Mouse (Mus musculus) brain, embryonic 14.5 days (tissue): Measurements from ENCODE around the gene Erg. TPM values are rescaled to one million over a fixed set of nuclear protein-coding genes. Genes with fewer than 3 reads are reported as not detected.
A peak's percentile ranks its signal among the peaks of the same experiment; 100 is the strongest.

Experiments used
- DNase-seq: peaks from one replicate; pipeline ENCODE4 v3.0.0-alpha.2; 2011; ENCODE audit warnings: low read depth
- CTCF ChIP-seq: fragments of 200-500 bp; IDR thresholded peaks from 2 replicates; pipeline ENCODE4 v1.5.1; 2012; ENCODE audit warnings: inconsistent platforms, mild to moderate bottlenecking, moderate library complexity, borderline replicate concordance; ENCODE audit not compliant: insufficient read depth, insufficient read length; ENCODE audit errors: extremely low read depth
- POLR2A ChIP-seq: fragments of 200-500 bp; IDR thresholded peaks from 2 replicates; pipeline ENCODE4 v1.6.1; 2012; ENCODE audit warnings: mild to moderate bottlenecking, inconsistent platforms, borderline replicate concordance; ENCODE audit not compliant: poor library complexity, insufficient read depth, insufficient read length, severe bottlenecking; ENCODE audit errors: extremely low read depth
- polyA plus RNA-seq: library from polyadenylated mRNA; depleted of rRNA; stranded (reverse); fragments of >200 nt; gene quantifications from 2 replicates; pipeline ENCODE4 v1.2.3, GENCODE M21; 2012

Gene Erg
- polyA plus RNA-seq, 1 experiment, result 7.6 TPM

- no peak for DNase-seq
- no peak for TF ChIP-seq CTCF
- no peak for TF ChIP-seq POLR2A
Observed at GRCm38 (mm10) chr16:95438848-95439540, 147.4 kb downstream of the Erg start.

- TF ChIP-seq CTCF, result no peak
- no peak for TF ChIP-seq POLR2A
- DNase-seq, result no peak
Observed at GRCm38 (mm10) chr16:95436611-95437010, 149.8 kb downstream of the Erg start.

GRCm38 (mm10) chr16:95436051-95436450 is 150.3 kb downstream of the Erg start:
- TF ChIP-seq POLR2A, result no peak
- TF ChIP-seq CTCF, result no peak
- no peak for DNase-seq

GRCm38 (mm10) chr16:95434434-95434833 is 152.0 kb downstream of the Erg start:
- DNase-seq, result no peak
- TF ChIP-seq CTCF, result no peak
- no peak for TF ChIP-seq POLR2A

GRCm38 (mm10) chr16:95432540-95432971 is 153.8 kb downstream of the Erg start:
- DNase-seq, result no peak
- TF ChIP-seq POLR2A (no peak), CTCF (no peak)

GRCm38 (mm10) chr16:95429851-95430250 is 156.5 kb downstream of the Erg start:
- no peak for TF ChIP-seq POLR2A
- TF ChIP-seq CTCF, result no peak
- DNase-seq, result no peak

GRCm38 (mm10) chr16:95428239-95428638 is 158.2 kb downstream of the Erg start:
- no peak for DNase-seq
- TF ChIP-seq POLR2A (no peak), CTCF (no peak)

- TF ChIP-seq POLR2A, result no peak
- TF ChIP-seq CTCF, result no peak
- DNase-seq, result no peak
Observed at GRCm38 (mm10) chr16:95427512-95427911, 158.9 kb downstream of the Erg start.

- DNase-seq, result no peak
- TF ChIP-seq CTCF (no peak), POLR2A (no peak)
Observed at GRCm38 (mm10) chr16:95422658-95423073, 163.7 kb downstream of the Erg start.

GRCm38 (mm10) chr16:95421235-95421886 is 165.0 kb downstream of the Erg start:
- TF ChIP-seq CTCF, result no peak

GRCm38 (mm10) chr16:95415921-95416320 is 170.5 kb downstream of the Erg start:
- DNase-seq, result no peak
- TF ChIP-seq CTCF, result no peak
- TF ChIP-seq POLR2A, result no peak

More at GRCm38 (mm10) chr16:95421235-95421886, 165.0 kb downstream of the Erg start:
- peak; percentile 67 for DNase-seq

- no peak for TF ChIP-seq POLR2A
- TF ChIP-seq CTCF, result no peak
- no peak for DNase-seq
Observed at GRCm38 (mm10) chr16:95415372-95415771, 171.0 kb downstream of the Erg start.
